Mouse (Mus musculus) v-Abl transformed pro-B cells (cell line): ENCODE results near the gene Zbtb25.

Source experiments
- in situ Hi-C, 2 experiments: fragments of 400-800 bp; cut with MboI; formaldehyde crosslinking; loops; one replicate each; pipeline ENCODE4 v1.15.1; 2025; ENCODE audit not compliant: unreplicated experiment in 2 of 2

Zbtb25 gene

GRCm38 (mm10) chr12:76360868-76361267 lies 8.5 kb downstream of the Zbtb25 start:
- in situ Hi-C loops, result loop anchor here (10.0 to 25.0 kb wide), 5 partner anchors 601 to 1176 kb away; partner anchors contain the start of gene Max (in 1 of the 2)

DNA sequence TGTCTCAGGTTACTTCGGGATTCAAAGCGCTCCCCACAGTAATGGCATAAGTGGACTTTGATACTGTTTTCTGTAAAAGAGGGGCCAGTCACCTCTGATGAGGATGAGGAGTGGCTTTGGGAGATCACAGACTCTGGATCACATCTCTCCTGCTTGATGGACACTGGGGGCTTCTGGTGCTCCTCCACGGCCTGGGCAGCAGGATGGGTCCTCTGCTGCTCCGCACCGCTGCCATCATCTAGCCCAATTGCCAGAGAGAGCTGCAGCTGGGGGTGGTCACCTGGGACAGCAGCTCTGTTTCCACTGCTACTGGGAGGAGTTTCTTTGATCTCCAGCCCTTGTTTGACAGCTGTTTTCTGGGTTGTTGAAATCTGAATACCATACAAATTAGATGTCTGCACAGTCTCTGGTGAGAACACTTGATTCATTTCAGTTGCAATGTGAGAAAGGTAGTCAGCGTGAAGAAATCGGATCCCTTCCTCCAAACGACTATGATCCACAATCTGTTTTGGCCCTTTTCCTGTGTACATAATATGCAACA lies 19.7 kb downstream of the Zbtb25 start:
- in situ Hi-C loops, result loop anchor here (5.0 to 25.0 kb wide), 8 partner anchors 118 to 1188 kb away; partner anchors contain the start of gene Max (in 1 of the 2)

DNA sequence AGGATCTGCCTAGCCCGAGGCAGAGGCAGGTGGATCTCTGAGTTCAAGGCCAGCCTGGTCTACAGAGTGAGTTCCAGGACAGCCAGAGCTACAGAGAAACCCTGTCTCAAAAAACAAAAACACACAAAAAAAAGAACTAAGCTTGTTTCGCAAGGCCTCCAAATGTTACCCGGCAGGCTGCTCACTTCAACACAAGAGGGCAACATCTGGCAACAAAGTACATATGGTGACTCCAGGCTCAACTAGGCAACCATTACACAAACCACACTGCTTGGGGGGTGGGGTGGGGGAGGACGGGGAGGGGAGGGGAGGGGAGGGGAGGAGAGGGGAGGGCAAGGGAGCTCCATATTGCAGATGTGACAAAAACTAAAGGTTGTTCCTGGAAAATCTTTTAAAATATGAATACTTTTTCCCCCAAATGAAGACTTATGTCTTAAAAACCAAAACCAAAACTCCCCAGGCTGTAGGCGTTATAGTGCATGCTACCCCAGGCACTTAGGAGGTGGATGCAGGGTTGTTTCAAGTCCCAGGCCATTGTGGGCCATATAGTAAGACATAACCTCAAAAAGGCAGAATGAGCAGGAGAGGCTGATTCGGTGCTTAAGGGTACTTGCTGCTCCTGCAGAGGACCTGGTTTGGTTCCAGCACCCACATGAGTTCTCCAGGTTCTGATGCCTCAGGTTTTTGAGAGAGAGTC lies 23.5 kb downstream of the Zbtb25 start:
- in situ Hi-C loops, result loop anchor here (5.0 to 10.0 kb wide), 4 partner anchors 121 to 561 kb away; no protein-coding TSS in a partner anchor

GRCm38 (mm10) chr12:76341080-76341479 lies 28.3 kb downstream of the Zbtb25 start:
- in situ Hi-C loops, result loop anchor here (5.0 to 10.0 kb wide), 7 partner anchors 36 to 556 kb away; no protein-coding TSS in a partner anchor

DNA sequence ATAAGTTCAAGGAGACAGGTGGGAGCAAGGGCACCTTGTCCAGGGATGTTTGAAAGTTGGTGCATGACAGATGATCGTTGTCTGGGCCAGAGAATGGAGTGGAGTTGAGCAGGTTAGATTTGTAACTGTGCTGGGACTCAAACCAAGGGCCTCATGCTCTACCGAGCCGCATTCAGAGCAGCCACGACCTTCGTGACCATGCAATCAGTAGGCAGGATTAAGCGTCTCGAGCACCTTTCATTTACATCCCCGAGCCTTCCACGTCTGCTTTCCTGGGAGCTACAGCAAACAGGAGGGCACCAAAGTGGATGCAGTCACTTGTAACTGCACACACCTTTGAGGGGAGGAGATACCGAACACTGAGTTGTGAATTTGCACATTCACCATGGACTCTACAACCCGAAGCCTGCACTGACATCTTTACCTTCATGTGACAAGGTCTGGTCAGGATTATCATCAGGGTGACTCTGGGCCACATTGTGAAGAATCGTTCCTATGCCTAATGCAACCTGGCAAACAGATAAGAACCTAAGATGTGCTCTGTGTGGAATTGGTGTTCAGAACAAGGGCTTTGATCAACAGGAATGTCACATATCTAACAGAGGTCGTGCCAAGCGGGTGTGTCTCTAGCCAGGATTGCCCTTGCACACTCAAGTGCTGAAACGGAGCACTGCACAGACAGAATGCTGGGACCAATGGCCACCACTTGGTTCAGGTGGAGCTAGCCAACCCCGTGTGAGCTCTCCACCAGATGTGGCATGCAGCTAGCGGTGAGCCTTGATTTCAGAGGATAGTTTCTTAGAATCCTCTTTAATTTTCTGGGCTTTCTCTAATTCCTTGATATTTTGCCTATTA lies 33.1 kb downstream of the Zbtb25 start:
- in situ Hi-C loops, result loop anchor here in 1 of 2 experiments (10.0 kb wide), 1 partner anchor 322 kb away; no protein-coding TSS in a partner anchor

- in situ Hi-C loops, result loop anchor here in 1 of 2 experiments (10.0 kb wide), 1 partner anchor 321 kb away; no protein-coding TSS in a partner anchor
These were observed 33.8 kb downstream of the Zbtb25 start for GRCm38 (mm10) chr12:76335641-76336040.

GRCm38 (mm10) chr12:76333688-76334087 lies 35.7 kb downstream of the Zbtb25 start:
- in situ Hi-C loops, result loop anchor here in 1 of 2 experiments (10.0 kb wide), 1 partner anchor 319 kb away; no protein-coding TSS in a partner anchor

GRCm38 (mm10) chr12:76328567-76329354 lies 40.6 kb downstream of the Zbtb25 start:
- in situ Hi-C loops, result no loop called here

- in situ Hi-C loops, result no loop called here
These were observed 42.8 kb downstream of the Zbtb25 start for GRCm38 (mm10) chr12:76326437-76327220.

DNA sequence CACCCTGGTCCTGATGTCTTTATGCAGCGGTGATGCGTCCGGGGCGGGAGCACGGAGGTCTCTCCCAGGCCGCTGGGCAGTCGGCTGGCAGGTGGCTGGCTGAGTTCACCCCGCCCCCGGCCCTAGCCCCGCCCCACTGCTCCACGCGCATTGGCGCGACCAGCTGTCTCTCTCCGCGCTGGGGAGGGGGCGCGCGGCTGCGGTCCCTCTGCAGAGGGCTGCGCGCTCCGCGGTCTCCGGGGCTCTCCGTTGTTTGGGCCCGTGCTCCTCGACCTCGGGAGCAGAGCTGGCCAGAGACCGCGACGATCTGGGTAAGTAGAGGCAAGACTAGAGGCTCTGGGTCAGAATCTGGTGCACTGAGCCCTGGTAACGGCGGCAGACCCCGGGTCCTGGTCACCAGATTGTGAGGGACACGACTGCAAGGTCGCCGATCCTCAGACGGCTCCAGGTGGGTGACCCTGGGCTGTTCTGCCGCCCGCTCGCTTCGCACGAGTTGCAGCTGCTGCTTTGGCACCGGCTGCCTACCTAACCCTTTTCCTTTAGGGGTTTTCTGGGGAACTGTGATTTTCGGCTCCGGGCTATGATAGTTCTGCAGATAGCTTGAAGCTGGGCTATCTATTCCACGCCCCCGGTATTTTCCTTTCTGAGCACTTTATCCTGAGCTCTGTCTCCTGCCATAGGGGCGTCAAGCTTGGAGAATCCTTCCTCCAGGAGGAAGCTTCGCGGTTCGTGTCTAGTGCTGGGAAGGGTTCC lies 44.5 kb downstream of the Zbtb25 start, which contains the start of gene Akap5:
TSS of gene Akap5 (plus strand) at position 213 of the 753 bp plus-strand sequence.
- in situ Hi-C loops, result no loop called here

- in situ Hi-C loops, result no loop called here
These were observed 50.9 kb downstream of the Zbtb25 start for GRCm38 (mm10) chr12:76318282-76319212.

DNA sequence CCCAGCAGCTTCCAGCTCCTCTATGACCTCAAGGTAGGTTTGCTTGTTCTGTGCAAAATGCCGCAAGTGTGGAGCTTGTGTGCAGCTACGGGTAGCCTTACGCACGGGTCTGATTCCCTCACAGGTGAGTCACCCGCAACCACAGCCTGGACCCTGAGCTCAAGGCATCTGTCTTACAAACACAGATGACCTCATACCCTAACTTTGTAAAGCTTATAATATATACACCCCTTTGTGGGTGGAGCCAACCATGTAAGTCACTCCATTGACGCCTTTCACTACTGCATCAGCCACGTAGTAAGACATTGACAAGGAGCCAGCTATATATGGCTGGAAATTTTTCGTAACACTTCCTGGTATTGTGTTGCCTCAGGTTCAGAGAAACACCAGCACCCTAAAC lies 57.5 kb downstream of the Zbtb25 start:
- in situ Hi-C loops, result no loop called here

DNA sequence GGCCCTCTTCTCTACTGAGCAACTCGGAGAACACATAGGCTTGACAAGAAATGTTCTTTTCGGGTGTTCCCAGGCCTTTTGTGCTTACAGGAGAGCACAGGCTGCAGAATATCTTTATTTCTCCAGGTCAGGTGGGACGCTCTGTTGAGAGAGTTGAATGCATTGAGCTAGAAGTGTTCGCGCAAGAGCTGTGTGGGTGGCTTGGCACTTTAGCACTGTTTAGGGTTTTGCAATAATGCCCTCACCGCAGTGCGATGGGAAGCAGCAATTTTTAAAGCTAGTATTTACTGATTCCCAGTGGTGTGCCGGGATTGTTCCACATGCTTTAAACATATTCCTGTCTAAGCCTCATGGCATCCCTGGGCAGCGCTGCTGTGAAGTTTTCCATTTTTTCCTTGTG lies 58.2 kb downstream of the Zbtb25 start:
- in situ Hi-C loops, result no loop called here

DNA sequence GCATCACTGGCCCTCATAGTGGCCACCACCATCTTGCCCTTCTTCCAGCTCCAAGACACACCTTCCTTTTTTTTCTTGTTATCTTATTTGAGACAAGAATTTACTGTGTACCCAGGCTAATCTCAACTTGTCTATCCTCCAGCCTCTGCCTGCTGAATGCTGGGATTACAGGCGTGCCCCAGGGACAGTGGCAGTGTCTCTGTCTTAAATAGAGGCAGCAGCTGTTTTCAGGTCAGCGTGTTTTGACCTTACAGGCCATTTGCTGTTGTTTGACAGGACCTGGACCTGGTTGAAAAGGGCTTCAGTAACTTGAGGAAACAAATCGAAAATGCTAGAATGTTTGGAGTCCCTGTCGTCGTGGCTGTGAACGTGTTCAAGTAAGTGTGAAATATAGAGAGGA lies 58.8 kb downstream of the Zbtb25 start:
- in situ Hi-C loops, result no loop called here

- in situ Hi-C loops, result no loop called here
These were observed 59.4 kb downstream of the Zbtb25 start for GRCm38 (mm10) chr12:76310007-76310406.

DNA sequence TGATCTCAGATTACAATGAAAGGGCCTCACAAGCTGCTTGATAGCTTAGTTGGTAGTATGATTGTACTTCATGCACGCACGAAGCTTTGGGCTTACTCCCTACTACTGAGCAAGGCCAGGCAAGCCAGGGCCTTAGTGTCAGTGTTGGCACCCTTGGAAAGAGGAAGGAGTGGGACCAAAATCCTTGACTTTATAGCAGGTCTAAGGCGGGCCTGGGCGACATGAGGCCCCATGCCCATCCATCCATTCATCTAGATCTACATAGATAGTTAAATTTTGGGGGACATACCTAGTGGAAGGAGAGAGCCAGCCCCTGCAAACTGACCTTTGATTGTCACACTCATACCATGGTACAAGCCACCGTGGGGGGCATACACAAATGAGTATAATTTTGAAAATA lies 61.0 kb downstream of the Zbtb25 start:
- in situ Hi-C loops, result no loop called here

DNA sequence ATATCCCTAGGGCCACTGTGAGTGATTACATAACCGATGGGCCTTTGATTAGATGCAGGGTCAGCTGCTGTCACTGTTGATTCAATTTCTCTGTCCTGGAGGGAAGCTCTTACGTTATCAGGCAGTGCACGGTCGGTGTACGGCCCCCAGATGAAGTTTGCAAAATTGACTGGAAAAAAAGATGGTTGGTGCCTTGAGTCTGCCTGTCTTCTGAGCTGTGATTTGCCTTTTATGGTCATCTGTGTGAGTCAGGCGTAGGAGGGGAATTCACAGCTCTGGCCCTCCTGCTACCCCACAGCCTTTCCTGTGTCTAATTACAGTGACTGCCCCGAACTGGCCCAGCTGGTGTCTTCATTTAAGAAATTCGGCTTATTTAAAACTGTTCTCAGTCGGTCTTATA lies 61.4 kb downstream of the Zbtb25 start:
- in situ Hi-C loops, result no loop called here
